ENCODE assay signal across 1 mouse cellular context in genomic region chr1:58967534-58967933, GRCm38 (mm10).
A peak's percentile ranks its signal among the peaks of the same experiment; 100 is the strongest.
TF ChIP-seq lines count a peak whose summit lies in the region.

No protein-coding gene starts in this region.

TF ChIP-seq in MEL, 35 proteins besides CTCF, POLR2A, EP300 and RAD21 (continued from another document):
- TF ChIP-seq GABPA (IDR thresholded peaks at IDR 0.05; ENCODE audit: low read depth, low read length) = no peak
- TF ChIP-seq USF1 (IDR thresholded peaks at IDR 0.05; ENCODE audit: low read depth, low read length) = no peak
- TF ChIP-seq E2F4 (IDR thresholded peaks at IDR 0.05; ENCODE audit: borderline replicate concordance, low read depth, low read length) = no peak
- TF ChIP-seq MEF2A (IDR thresholded peaks at IDR 0.05; ENCODE audit: extremely low read depth, insufficient replicate concordance, low read depth, low read length, poor library complexity, severe bottlenecking) = no peak
- no peak for TF ChIP-seq BHLHE40 (IDR thresholded peaks at IDR 0.05; ENCODE audit: borderline replicate concordance, low read depth, low read length)
- no peak; the same call in 1 of the 2 replicates for TF ChIP-seq CHD2 (IDR thresholded peaks at IDR 0.05; ENCODE audit: low read length)
- TF ChIP-seq SIN3A (IDR thresholded peaks at IDR 0.05; ENCODE audit: low read length) = peak; percentile 68; the same call in 1 of the 2 replicates
- TF ChIP-seq ELF1 (IDR thresholded peaks at IDR 0.05; ENCODE audit: low read depth, low read length) = 0 out of 2 replicates have a peak, but pooled peaks have one; percentile 16
- TF ChIP-seq NRF1 (IDR thresholded peaks at IDR 0.05; ENCODE audit: insufficient read depth, low read depth, low read length, poor library complexity, severe bottlenecking) = no peak
- no peak for TF ChIP-seq MYC (IDR thresholded peaks at IDR 0.05; ENCODE audit: low read depth, low read length)
- peak; percentile 78 for TF ChIP-seq TCF12 (IDR thresholded peaks at IDR 0.05; ENCODE audit: low read depth, low read length)
- no peak for TF ChIP-seq POLR2AphosphoS5 (IDR thresholded peaks at IDR 0.05; ENCODE audit: borderline replicate concordance, low read depth, low read length)
- TF ChIP-seq ETS1 (IDR thresholded peaks at IDR 0.05; ENCODE audit: low read depth, low read length) = peak; percentile 82
- no peak for TF ChIP-seq SMC3 (IDR thresholded peaks at IDR 0.05; ENCODE audit: low read depth, low read length)
- no peak for TF ChIP-seq UBTF (IDR thresholded peaks at IDR 0.05; ENCODE audit: borderline replicate concordance, insufficient read depth, low read depth, low read length)
- TF ChIP-seq MYB (IDR thresholded peaks at IDR 0.05; ENCODE audit: low read depth, low read length) = peak; percentile 49; the same call in 1 of the 2 replicates
- TF ChIP-seq GATA1 (IDR thresholded peaks at IDR 0.05; ENCODE audit: low read depth, low read length) = peak; percentile 79
- no peak for TF ChIP-seq MAZ (IDR thresholded peaks at IDR 0.05; ENCODE audit: low read depth, low read length)
